Mouse (Mus musculus) liver, embryonic 11.5 days (tissue): Measurements from ENCODE around the gene Rcan3. TPM values are rescaled to one million over a fixed set of nuclear protein-coding genes. Genes with fewer than 3 reads are reported as not detected.

Source experiments
- ATAC-seq: fragments of 200-750 bp; cut with Nextera tagmentation; replicated peaks from 2 replicates; pipeline ENCODE4 v1.8.0; 2017; ENCODE audit warnings: moderate number of reproducible peaks, mild to moderate bottlenecking, moderate TSS enrichment, moderate library complexity; ENCODE audit not compliant: low FRiP score
- DNase-seq: peaks from one replicate; pipeline ENCODE4 v3.0.0-alpha.2; 2017; ENCODE audit warnings: low spot score
- H3K27ac ChIP-seq: fragments of 300-500 bp; sonication (generic); 2 replicates; pipeline ENCODE4 v1.5.1; 2014; ENCODE audit warnings: mild to moderate bottlenecking, low read depth, low read length, control low read depth
- H3K27me3 ChIP-seq: fragments of 300-500 bp; sonication (generic); replicated peaks from 2 replicates; pipeline ENCODE4 v1.6.1; 2014; ENCODE audit warnings: low read length, mixed read lengths; ENCODE audit not compliant: control insufficient read depth, insufficient read depth
- H3K36me3 ChIP-seq: fragments of 300-500 bp; sonication (generic); 2 replicates; pipeline ENCODE4 v1.6.1; 2014; ENCODE audit warnings: mild to moderate bottlenecking, low read length, moderate library complexity, mixed read lengths; ENCODE audit not compliant: control insufficient read depth, insufficient read depth
- H3K4me1 ChIP-seq: fragments of 300-500 bp; sonication (generic); replicated peaks from 2 replicates; pipeline ENCODE4 v1.6.1; 2014; ENCODE audit warnings: low read length, mixed read lengths; ENCODE audit not compliant: control insufficient read depth, insufficient read depth
- H3K4me2 ChIP-seq: fragments of 300-500 bp; sonication (generic); 2 replicates; pipeline ENCODE4 v1.6.1; 2014; ENCODE audit warnings: mild to moderate bottlenecking, control low read depth, moderate library complexity
- H3K4me3 ChIP-seq: fragments of 300-500 bp; sonication (generic); 2 replicates; pipeline ENCODE4 v1.5.1; 2014; ENCODE audit warnings: low read depth, low read length, control low read depth
- H3K9ac ChIP-seq: fragments of 300-500 bp; sonication (generic); 2 replicates; pipeline ENCODE4 v1.6.1; 2014; ENCODE audit warnings: low read depth, low read length, control low read depth
- H3K9me3 ChIP-seq: fragments of 300-500 bp; sonication (generic); 2 replicates; pipeline ENCODE4 v1.6.1; 2016; ENCODE audit warnings: low read length, inconsistent platforms, mixed read lengths; ENCODE audit not compliant: control insufficient read depth
- WGBS: fragments of 180-500 bp; shearing (Covaris S2); extraction: QIAGEN DNeasy Blood & Tissue Kit; methylation state at CpG from one replicate; pipeline ENCODE4 v1.1.7; 2014; 5-methylcytosine and 5-hydroxymethylcytosine counted together
- polyA plus RNA-seq: library from polyadenylated mRNA; unstranded; fragments of >200 nt; fragmentation: Nextera tagmentation; extraction: Ambion mirVana; gene quantifications from 2 replicates; pipeline ENCODE4 v1.2.1, GENCODE M21; 2014

Rcan3 gene
- polyA plus RNA-seq, 1 experiment from 2014 or later, result 9.2 TPM

DNA sequence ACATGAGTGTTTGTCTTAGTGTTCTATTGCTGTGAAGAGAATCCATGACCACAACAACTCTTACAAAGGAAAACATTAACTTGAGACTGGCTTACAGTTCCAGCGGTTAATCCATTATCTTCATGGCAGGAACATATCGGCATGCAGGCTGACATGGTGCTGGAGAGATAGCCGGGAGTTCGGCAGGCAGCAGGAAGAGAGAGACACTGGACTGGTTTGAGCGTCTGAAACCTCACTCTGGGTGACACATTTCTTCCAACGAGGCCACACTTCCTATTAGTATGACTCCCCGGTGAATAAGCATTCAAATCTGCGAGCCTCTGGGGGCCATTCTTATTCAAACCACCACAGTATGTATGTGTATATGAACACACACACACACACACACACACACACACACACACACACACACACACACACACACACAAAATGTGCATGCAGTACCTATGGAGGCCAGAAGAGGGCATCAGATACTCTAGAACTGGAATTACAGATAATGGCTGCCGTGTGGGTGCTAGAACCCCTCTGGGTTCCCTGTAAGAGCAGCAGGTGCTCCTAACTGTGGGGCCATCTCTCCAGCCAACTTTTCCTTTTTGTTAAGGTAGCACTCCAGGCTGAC, 6.4 kb upstream of the Rcan3 start:
- Histone ChIP-seq H3K9me3 (no peaks in the 10 kb centered on the region), H3K27ac (peak overlapping the region; percentile 98), H3K9ac (peak overlapping the region; percentile 67; the same call in 1 of the 2 replicates), H3K4me1 (peaks cover 14% of the 10 kb centered on the region), H3K4me3 (peak overlapping the region; percentile 21; the same call in 1 of the 2 replicates), H3K4me2 (peak overlapping the region; percentile 74), H3K36me3 (no peaks in the 10 kb centered on the region), H3K27me3 (no peaks in the 10 kb centered on the region)
- DNase-seq (peak; percentile 50), ATAC-seq (peak; percentile 78)
- WGBS, result 23% methylated on average over 9 of the region's 9 CpGs

- no peaks in the 10 kb centered on the region for H3K27me3 ChIP-seq
- H3K27ac ChIP-seq, result peak overlapping the region; percentile 98
- peak overlapping the region; percentile 21 for H3K4me3 ChIP-seq
- peak; percentile 89 for DNase-seq
- WGBS, result 2% methylated on average over 15 of the region's 15 CpGs
- peak overlapping the region; percentile 74 for H3K4me2 ChIP-seq
- H3K9me3 ChIP-seq, result no peaks in the 10 kb centered on the region
- H3K4me1 ChIP-seq, result peaks cover 20% of the 10 kb centered on the region
- peak overlapping the region; percentile 67 for H3K9ac ChIP-seq
- no peaks in the 10 kb centered on the region for H3K36me3 ChIP-seq
- peak; percentile 96 for ATAC-seq
Observed at GRCm38 (mm10) chr4:135439188-135439647, 5.6 kb upstream of the Rcan3 start.

GRCm38 (mm10) chr4:135437924-135438323, 4.3 kb upstream of the Rcan3 start:
- H3K4me2 ChIP-seq, result no peak overlapping the region
- H3K36me3 ChIP-seq, result no peaks in the 10 kb centered on the region
- no peak overlapping the region for H3K27ac ChIP-seq
- no peaks in the 10 kb centered on the region for H3K9me3 ChIP-seq
- peaks cover 22% of the 10 kb centered on the region for H3K4me1 ChIP-seq
- H3K27me3 ChIP-seq, result no peaks in the 10 kb centered on the region
- DNase-seq (no peak), ATAC-seq (no peak)
- no peak overlapping the region for H3K9ac ChIP-seq
- no peak overlapping the region for H3K4me3 ChIP-seq

DNA sequence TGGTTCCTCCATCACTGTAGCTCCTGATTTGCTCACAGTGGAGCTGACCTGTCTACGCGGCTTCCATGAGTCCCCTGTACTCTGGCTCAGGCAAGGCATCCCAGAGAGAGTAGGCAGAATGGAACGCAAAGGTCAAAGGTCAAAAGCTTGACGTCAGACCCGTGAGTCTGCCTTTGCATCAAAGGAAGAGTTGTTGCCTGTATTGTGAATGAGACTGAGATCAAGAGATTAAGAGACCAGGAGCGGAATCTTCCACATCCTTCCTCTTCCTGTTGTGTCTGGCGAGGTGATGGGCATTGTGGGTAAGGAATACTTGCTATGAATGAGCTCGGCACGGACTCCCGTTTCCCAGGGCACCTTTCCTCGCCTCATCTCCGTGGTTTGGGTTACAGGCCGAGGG, 2.6 kb upstream of the Rcan3 start:
- H3K27ac ChIP-seq, result no peak overlapping the region
- H3K4me3 ChIP-seq, result no peak overlapping the region
- DNase-seq, result no peak
- H3K9me3 ChIP-seq, result no peaks in the 10 kb centered on the region
- ATAC-seq, result no peak
- WGBS, result 42% methylated on average over 13 of the region's 13 CpGs
- no peaks in the 10 kb centered on the region; the same call in 1 of the 2 replicates for H3K36me3 ChIP-seq
- no peak overlapping the region for H3K9ac ChIP-seq
- H3K4me1 ChIP-seq, result peaks cover 23% of the 10 kb centered on the region
- H3K27me3 ChIP-seq, result no peaks in the 10 kb centered on the region
- H3K4me2 ChIP-seq, result peak overlapping the region; percentile 5

DNA sequence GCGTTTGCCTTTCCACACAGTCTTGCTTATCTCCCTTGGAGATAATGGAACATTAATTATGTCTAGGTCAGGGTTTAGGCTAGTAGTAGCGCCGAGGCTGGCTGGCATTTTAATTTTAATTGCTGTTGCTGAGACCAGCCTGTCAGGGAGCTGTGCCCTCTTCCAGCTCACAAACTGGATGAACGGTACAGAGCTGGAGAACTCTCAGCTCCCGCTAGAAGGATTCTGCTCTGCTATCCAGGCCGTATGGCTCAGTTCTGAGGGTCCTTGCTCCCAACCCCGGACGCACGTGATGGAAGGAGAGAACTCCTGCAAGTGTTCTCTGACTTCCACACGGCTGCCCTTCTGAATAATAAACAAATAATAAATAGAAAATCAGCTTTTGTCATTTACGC, 739 bp upstream of the Rcan3 start:
- Histone ChIP-seq H3K27ac (peak overlapping the region; percentile 53), H3K4me3 (peak overlapping the region; percentile 79), H3K4me2 (peak overlapping the region; percentile 98), H3K9me3 (no peaks in the 10 kb centered on the region), H3K9ac (peak overlapping the region; percentile 81), H3K36me3 (no peaks in the 10 kb centered on the region; the same call in 1 of the 2 replicates), H3K4me1 (peaks cover 20% of the 10 kb centered on the region), H3K27me3 (no peaks in the 10 kb centered on the region)
- ATAC-seq, result no peak
- WGBS, result 37% methylated on average over 11 of the region's 11 CpGs
- DNase-seq, result no peak

DNA sequence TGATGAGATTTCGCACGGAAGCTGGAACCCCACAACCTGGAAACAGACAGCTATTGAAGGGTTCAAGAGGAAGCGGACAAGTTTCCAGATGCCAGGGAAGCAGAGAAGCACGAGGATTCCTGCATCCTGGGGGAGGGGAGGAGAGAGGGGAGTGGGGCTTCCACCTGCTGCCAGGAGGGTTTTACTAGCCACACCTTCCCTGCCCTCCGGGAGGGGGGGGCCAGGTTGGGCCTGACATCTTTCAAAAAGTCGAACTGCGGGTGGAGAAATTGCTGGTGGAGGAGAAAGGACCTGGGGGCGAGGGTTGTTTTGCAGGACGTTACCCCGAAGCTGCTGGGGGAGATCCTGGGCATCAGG, 589 bp downstream of the Rcan3 start:
- 14% methylated on average over 10 of the region's 10 CpGs for WGBS

DNA sequence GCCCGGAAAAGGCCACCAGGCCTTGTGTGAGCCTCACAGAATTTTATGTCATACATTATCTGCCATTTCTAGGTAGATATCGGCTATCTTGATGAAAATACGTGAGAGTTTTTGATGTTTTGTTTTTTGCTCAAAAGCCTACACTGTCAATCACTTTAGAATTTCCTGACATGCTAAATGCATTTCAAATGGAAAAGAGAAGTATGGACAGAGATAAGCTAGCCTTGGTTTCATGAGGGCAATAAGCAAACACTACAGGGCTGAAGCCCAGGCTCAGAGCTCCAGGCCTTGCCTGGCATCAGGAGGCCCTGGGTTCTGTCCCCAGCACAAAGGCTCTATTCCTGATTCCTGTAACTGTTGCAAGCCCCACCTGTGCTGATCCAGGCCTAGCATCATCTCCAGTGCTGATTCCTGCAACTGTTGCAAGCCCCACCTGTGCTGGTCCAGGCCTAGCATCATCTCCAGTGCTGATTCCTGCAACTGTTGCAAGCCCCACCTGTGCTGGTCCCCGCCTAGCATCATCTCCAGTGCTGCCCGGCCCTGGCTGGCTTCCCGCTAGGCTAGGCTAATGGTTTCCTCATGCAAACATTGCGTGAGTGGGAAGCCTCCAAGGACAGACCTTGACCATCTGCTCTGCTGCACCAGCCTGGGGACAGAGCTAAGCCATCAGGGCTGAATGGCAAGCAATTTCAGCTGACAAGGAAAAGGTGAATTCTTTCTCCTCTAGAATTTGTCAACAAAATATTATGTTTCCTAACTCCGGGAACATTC, 3.5 kb downstream of the Rcan3 start:
- no peak overlapping the region for H3K9ac ChIP-seq
- no peaks in the 10 kb centered on the region for H3K9me3 ChIP-seq
- no peaks in the 10 kb centered on the region; the same call in 1 of the 2 replicates for H3K36me3 ChIP-seq
- no peak overlapping the region for H3K4me2 ChIP-seq
- H3K27me3 ChIP-seq, result no peaks in the 10 kb centered on the region
- H3K4me1 ChIP-seq, result peaks cover 11% of the 10 kb centered on the region
- ATAC-seq (no peak), DNase-seq (no peak)
- H3K4me3 ChIP-seq, result no peak overlapping the region
- WGBS, result 80% methylated on average over 8 of the region's 8 CpGs
- H3K27ac ChIP-seq, result no peak overlapping the region

More for the DNA sequence above, 589 bp downstream of the Rcan3 start:
- Histone ChIP-seq H3K27ac (0 out of 2 replicates have a peak overlapping the region, but pooled peaks have one; percentile 34), H3K4me3 (peak overlapping the region; percentile 79), H3K4me1 (peaks cover 16% of the 10 kb centered on the region), H3K36me3 (no peaks in the 10 kb centered on the region; the same call in 1 of the 2 replicates), H3K27me3 (no peaks in the 10 kb centered on the region), H3K9me3 (no peaks in the 10 kb centered on the region), H3K9ac (peak overlapping the region; percentile 81), H3K4me2 (peak overlapping the region; percentile 98)
- DNase-seq, result no peak
- no peak for ATAC-seq

DNA sequence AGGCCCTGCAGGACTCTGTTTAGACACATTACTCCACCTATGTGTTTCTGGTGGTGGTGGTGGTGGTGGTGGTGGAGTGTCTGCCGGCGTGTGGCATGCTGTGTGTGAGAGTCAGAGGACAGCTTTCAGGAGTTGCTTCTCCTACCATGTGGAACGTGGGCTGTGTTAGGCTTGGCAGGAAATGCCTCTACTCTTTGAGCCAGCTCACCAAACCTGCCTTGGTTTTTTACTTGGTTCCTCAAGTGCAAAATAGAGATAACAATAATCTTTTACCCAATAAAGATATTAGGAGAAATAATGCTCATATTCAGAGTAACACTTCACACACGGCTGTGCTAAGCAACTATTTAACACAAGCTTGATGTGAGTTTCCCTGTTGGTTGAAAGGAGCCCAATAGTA, 4.3 kb downstream of the Rcan3 start:
- Histone ChIP-seq H3K4me3 (no peak overlapping the region), H3K4me2 (no peak overlapping the region), H3K9me3 (no peaks in the 10 kb centered on the region), H3K27ac (no peak overlapping the region), H3K9ac (no peak overlapping the region), H3K4me1 (peaks cover 6% of the 10 kb centered on the region), H3K27me3 (no peaks in the 10 kb centered on the region), H3K36me3 (no peaks in the 10 kb centered on the region; the same call in 1 of the 2 replicates)
- no peak for ATAC-seq
- WGBS, result 73% methylated on average over 4 of the region's 4 CpGs
- DNase-seq, result no peak
